In the genomic region with DNA sequence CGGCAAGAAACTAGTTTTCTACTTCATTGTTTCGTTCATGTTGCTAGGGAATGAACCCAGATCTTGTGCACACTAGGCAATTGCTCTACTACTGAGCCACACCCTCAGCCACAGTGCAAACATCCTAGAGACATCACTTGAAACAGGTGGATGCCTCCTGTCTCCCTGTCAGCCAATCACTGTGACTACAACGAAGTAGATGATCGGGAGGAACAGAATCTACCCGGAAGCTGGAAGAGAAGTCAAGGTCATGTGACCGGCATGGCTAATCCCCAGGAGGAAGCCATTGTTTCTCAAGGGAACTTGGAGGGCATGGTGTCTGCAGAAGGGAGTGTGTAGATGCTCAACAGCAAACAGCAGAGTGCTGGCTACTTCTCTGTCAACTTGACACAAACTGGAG, we compare ENCODE assay signal across 18 mouse cellular contexts.
"Had no signal": no experiment of that assay in that cellular context is flagged by ENCODE, and none has a peak within 500 bp of the region (broad histone marks: within the 10 kb centered on the region; RNA-seq: fewer than 3 reads in every experiment).

No protein-coding gene starts in this region.

- DNase-seq: lung, adult 18-20 months; lung, embryonic 14.5 days; lung, postnatal 10 days; lung, postnatal 4 days; midbrain, embryonic 14.5 days; retina, postnatal 1 day; right cerebral cortex, adult 18-20 months; right cerebral cortex, postnatal 25 days; right cerebral cortex, postnatal 4 days; spleen, adult 18-20 months; thymus, adult 18-20 months; thymus, postnatal 14 days; thymus, postnatal 36 days had no signal

- H3K27ac ChIP-seq: midbrain, embryonic 10.5 days; midbrain, embryonic 12.5 days; neural tube, embryonic 13.5 days; neural tube, embryonic 15.5 days had no signal

- H3K4me1 ChIP-seq: midbrain, embryonic 10.5 days had no signal

- H3K36me3 ChIP-seq: midbrain, embryonic 10.5 days; midbrain, embryonic 12.5 days; neural tube, embryonic 13.5 days; neural tube, embryonic 15.5 days had no signal

- H3K4me3 ChIP-seq: midbrain, embryonic 10.5 days; midbrain, embryonic 12.5 days; myocyte; neural tube, embryonic 13.5 days; neural tube, embryonic 15.5 days had no signal

- H3K9me3 ChIP-seq: midbrain, embryonic 10.5 days; midbrain, embryonic 12.5 days; neural tube, embryonic 13.5 days; neural tube, embryonic 15.5 days had no signal

- H3K27me3 ChIP-seq: midbrain, embryonic 12.5 days; neural tube, embryonic 13.5 days; neural tube, embryonic 15.5 days had no signal
